Mouse (Mus musculus) limb, embryonic 11.5 days (tissue): ENCODE measurements around the gene Best1. TPM values are rescaled to one million over a fixed set of nuclear protein-coding genes. Genes with fewer than 3 reads are reported as not detected.

Experiments used
- ATAC-seq: fragments of 200-750 bp; cut with Nextera tagmentation; 2 replicates; pipeline ENCODE4 v1.8.0; 2017; ENCODE audit warnings: low read depth; ENCODE audit not compliant: insufficient number of reproducible peaks, low FRiP score, low TSS enrichment
- DNase-seq: peaks from one replicate; pipeline ENCODE4 v3.0.0-alpha.2; 2015; ENCODE audit warnings: low spot score
- H3K27ac ChIP-seq: fragments of 300-500 bp; sonication (generic); replicated peaks from 2 replicates; pipeline ENCODE4 v1.5.1; 2014; ENCODE audit warnings: low read depth, mild to moderate bottlenecking, low read length
- H3K27me3 ChIP-seq: fragments of 300-500 bp; sonication (generic); 2 replicates; pipeline ENCODE4 v1.6.1; 2014; ENCODE audit warnings: mild to moderate bottlenecking, low read length, mixed read lengths; ENCODE audit not compliant: control insufficient read depth, insufficient read depth
- H3K36me3 ChIP-seq: fragments of 300-500 bp; sonication (generic); 2 replicates; pipeline ENCODE4 v1.6.1; 2014; ENCODE audit warnings: mild to moderate bottlenecking, low read length, moderate library complexity, mixed read lengths; ENCODE audit not compliant: control insufficient read depth, insufficient read depth
- H3K4me1 ChIP-seq: fragments of 300-500 bp; sonication (generic); 2 replicates; pipeline ENCODE4 v1.6.1; 2014; ENCODE audit warnings: low read length, mixed read lengths; ENCODE audit not compliant: control insufficient read depth, insufficient read depth
- H3K4me2 ChIP-seq: fragments of 300-500 bp; sonication (generic); 2 replicates; pipeline ENCODE4 v1.6.1; 2014; ENCODE audit warnings: low read depth, mild to moderate bottlenecking, moderate library complexity; ENCODE audit not compliant: severe bottlenecking
- H3K4me3 ChIP-seq: fragments of 300-500 bp; sonication (generic); 2 replicates; pipeline ENCODE4 v1.5.1; 2014; ENCODE audit warnings: low read depth, low read length
- H3K9ac ChIP-seq: fragments of 300-500 bp; sonication (generic); 2 replicates; pipeline ENCODE4 v1.6.1; 2014; ENCODE audit warnings: mild to moderate bottlenecking, low read length
- H3K9me3 ChIP-seq: fragments of 300-500 bp; sonication (generic); 2 replicates; pipeline ENCODE4 v1.6.1; 2016; ENCODE audit warnings: low read length; ENCODE audit not compliant: control insufficient read depth
- WGBS: fragments of 180-500 bp; shearing (Covaris S2); extraction: QIAGEN DNeasy Blood & Tissue Kit; methylation state at CpG from one replicate; pipeline ENCODE4 v1.1.7; 2014; 5-methylcytosine and 5-hydroxymethylcytosine counted together
- polyA plus RNA-seq: library from polyadenylated mRNA; unstranded; fragments of >200 nt; fragmentation: Nextera tagmentation; extraction: Ambion mirVana; gene quantifications from 2 replicates; pipeline ENCODE4 v1.2.1, GENCODE M21; 2014

Best1 gene
- polyA plus RNA-seq = 1.9 and 2.4 TPM in 2 replicates

- WGBS = 87% methylated on average over 7 of the region's 7 CpGs
- H3K27me3 ChIP-seq = no peaks in the 10 kb centered on the region
- H3K4me2 ChIP-seq = no peak within 1 kb of the TSS
- H3K9me3 ChIP-seq = no peaks in the 10 kb centered on the region
- DNase-seq (no peak), ATAC-seq (no peak)
- no peak within 1 kb of the TSS for H3K4me3 ChIP-seq
- H3K9ac ChIP-seq = no peak within 1 kb of the TSS
- no peaks in the 10 kb centered on the region for H3K36me3 ChIP-seq
- no peaks in the 10 kb centered on the region for H3K4me1 ChIP-seq
- no peak within 1 kb of the TSS for H3K27ac ChIP-seq
These were observed at the start of gene Best1, which contains the start of gene Rab3il1 for GRCm38 (mm10) chr19:10001206-10001969. Best1 (minus strand) TSS chr19:10001633. Rab3il1 (plus strand) TSS chr19:10001669.

GRCm38 (mm10) chr19:10050438-10050837, 49.0 kb upstream of the Best1 start:
- Histone ChIP-seq H3K4me1 (0 out of 2 replicates have a peak, but pooled peaks cover 3% of the 10 kb centered on the region), H3K9ac (no peak overlapping the region), H3K27ac (no peak overlapping the region), H3K4me3 (no peak overlapping the region), H3K4me2 (no peak overlapping the region), H3K9me3 (no peaks in the 10 kb centered on the region; the same call in 1 of the 2 replicates), H3K36me3 (peaks cover 4% of the 10 kb centered on the region; the same call in 1 of the 2 replicates), H3K27me3 (no peaks in the 10 kb centered on the region)
- WGBS = 81% methylated on average over 2 of the region's 2 CpGs
- DNase-seq (no peak), ATAC-seq (no peak)

- H3K27ac ChIP-seq = no peak overlapping the region
- H3K9ac ChIP-seq = no peak overlapping the region
- no peak overlapping the region for H3K4me3 ChIP-seq
- DNase-seq (no peak), ATAC-seq (no peak)
- no peak overlapping the region for H3K4me2 ChIP-seq
- H3K9me3 ChIP-seq = no peaks in the 10 kb centered on the region; the same call in 1 of the 2 replicates
- peaks cover 4% of the 10 kb centered on the region; the same call in 1 of the 2 replicates for H3K36me3 ChIP-seq
- 0 out of 2 replicates have a peak, but pooled peaks cover 3% of the 10 kb centered on the region for H3K4me1 ChIP-seq
- no peaks in the 10 kb centered on the region for H3K27me3 ChIP-seq
These were observed 48.1 kb upstream of the Best1 start for GRCm38 (mm10) chr19:10049533-10049932.

GRCm38 (mm10) chr19:10046983-10047382, 45.5 kb upstream of the Best1 start:
- H3K9me3 ChIP-seq = no peaks in the 10 kb centered on the region
- DNase-seq (no peak), ATAC-seq (no peak)
- 0 out of 2 replicates have a peak, but pooled peaks cover 2% of the 10 kb centered on the region for H3K36me3 ChIP-seq
- H3K4me2 ChIP-seq = no peak overlapping the region
- H3K4me1 ChIP-seq = peaks cover 6% of the 10 kb centered on the region
- H3K4me3 ChIP-seq = no peak overlapping the region
- no peaks in the 10 kb centered on the region for H3K27me3 ChIP-seq
- H3K9ac ChIP-seq = no peak overlapping the region
- 53% methylated on average over 3 of the region's 3 CpGs for WGBS
- H3K27ac ChIP-seq = no peak overlapping the region

GRCm38 (mm10) chr19:10046346-10046745, 44.9 kb upstream of the Best1 start:
- no peak overlapping the region for H3K9ac ChIP-seq
- H3K4me2 ChIP-seq = no peak overlapping the region
- H3K4me1 ChIP-seq = peaks cover 9% of the 10 kb centered on the region
- 74% methylated on average over 4 of the region's 4 CpGs for WGBS
- H3K27ac ChIP-seq = no peak overlapping the region
- H3K36me3 ChIP-seq = 0 out of 2 replicates have a peak, but pooled peaks cover 2% of the 10 kb centered on the region
- no peaks in the 10 kb centered on the region for H3K9me3 ChIP-seq
- H3K27me3 ChIP-seq = no peaks in the 10 kb centered on the region
- DNase-seq (no peak), ATAC-seq (no peak)
- H3K4me3 ChIP-seq = no peak overlapping the region

GRCm38 (mm10) chr19:10045707-10046106, 44.3 kb upstream of the Best1 start:
- 0 out of 2 replicates have a peak, but pooled peaks cover 2% of the 10 kb centered on the region for H3K36me3 ChIP-seq
- DNase-seq (no peak), ATAC-seq (no peak)
- H3K27me3 ChIP-seq = no peaks in the 10 kb centered on the region
- no peak overlapping the region for H3K9ac ChIP-seq
- no peaks in the 10 kb centered on the region for H3K9me3 ChIP-seq
- no peak overlapping the region for H3K4me3 ChIP-seq
- no peak overlapping the region for H3K4me2 ChIP-seq
- no peak overlapping the region for H3K27ac ChIP-seq
- 86% methylated on average over 2 of the region's 2 CpGs for WGBS
- H3K4me1 ChIP-seq = peaks cover 9% of the 10 kb centered on the region

GRCm38 (mm10) chr19:10043643-10044042, 42.2 kb upstream of the Best1 start:
- 0 out of 2 replicates have a peak, but pooled peaks cover 2% of the 10 kb centered on the region for H3K36me3 ChIP-seq
- no peak overlapping the region for H3K4me2 ChIP-seq
- no peaks in the 10 kb centered on the region for H3K9me3 ChIP-seq
- peaks cover 6% of the 10 kb centered on the region for H3K4me1 ChIP-seq
- DNase-seq (no peak), ATAC-seq (no peak)
- no peak overlapping the region for H3K27ac ChIP-seq
- no peak overlapping the region for H3K9ac ChIP-seq
- H3K27me3 ChIP-seq = no peaks in the 10 kb centered on the region
- no peak overlapping the region for H3K4me3 ChIP-seq

- Histone ChIP-seq H3K9ac (no peak overlapping the region), H3K4me2 (no peak overlapping the region), H3K4me1 (peaks cover 6% of the 10 kb centered on the region), H3K9me3 (no peaks in the 10 kb centered on the region), H3K36me3 (no peaks in the 10 kb centered on the region), H3K4me3 (no peak overlapping the region), H3K27me3 (no peaks in the 10 kb centered on the region), H3K27ac (no peak overlapping the region)
- WGBS = 92% methylated on average over 4 of the region's 4 CpGs
- DNase-seq = no peak
- ATAC-seq = no peak
These were observed 41.4 kb upstream of the Best1 start for GRCm38 (mm10) chr19:10042816-10043215.
